Mouse (Mus musculus) stomach, embryonic 15.5 days (tissue): ENCODE measurements at regions not wholly inside any gene's neighbourhood (a gene's known extent, or its start where the extent isn't known, plus 50 kb on each side); places are given as distances from the start of the nearest gene placed in this dataset.
A peak's percentile ranks its signal among the peaks of the same experiment; 100 is the strongest.

Experiments used
- ATAC-seq: fragments of 200-750 bp; cut with Nextera tagmentation; 2 replicates; pipeline ENCODE4 v1.8.0; 2017; ENCODE audit warnings: low read depth, moderate number of reproducible peaks, moderate TSS enrichment; ENCODE audit not compliant: insufficient read depth, low FRiP score
- H3K27ac ChIP-seq: fragments of 300-500 bp; sonication (generic); 2 replicates; pipeline ENCODE4 v1.5.1; 2015; ENCODE audit warnings: mild to moderate bottlenecking, inconsistent platforms
- H3K27me3 ChIP-seq: fragments of 300-500 bp; sonication (generic); replicated peaks from 2 replicates; pipeline ENCODE4 v1.6.1; 2015; ENCODE audit warnings: inconsistent platforms
- H3K36me3 ChIP-seq: fragments of 300-500 bp; sonication (generic); 2 replicates; pipeline ENCODE4 v1.6.1; 2015; ENCODE audit warnings: inconsistent platforms
- H3K4me1 ChIP-seq: fragments of 300-500 bp; sonication (generic); 2 replicates; pipeline ENCODE4 v1.6.1; 2015; ENCODE audit warnings: inconsistent platforms
- H3K4me2 ChIP-seq: fragments of 300-500 bp; sonication (generic); 2 replicates; pipeline ENCODE4 v1.6.1; 2015; ENCODE audit warnings: mild to moderate bottlenecking, inconsistent platforms
- H3K4me3 ChIP-seq: fragments of 300-500 bp; sonication (generic); replicated peaks from 2 replicates; pipeline ENCODE4 v1.5.1; 2015; ENCODE audit warnings: inconsistent platforms
- H3K9ac ChIP-seq: fragments of 300-500 bp; sonication (generic); 2 replicates; pipeline ENCODE4 v1.6.1; 2015; ENCODE audit warnings: inconsistent platforms
- H3K9me3 ChIP-seq: fragments of 300-500 bp; sonication (generic); 2 replicates; pipeline ENCODE4 v1.6.1; 2016; ENCODE audit warnings: inconsistent platforms
- WGBS: fragments of 180-500 bp; shearing (Covaris S2); methylation state at CpG from one replicate; pipeline ENCODE4 v1.1.7; 2015; 5-methylcytosine and 5-hydroxymethylcytosine counted together

- Histone ChIP-seq H3K4me2 (no peak overlapping the region), H3K27me3 (no peaks in the 10 kb centered on the region), H3K9me3 (no peaks in the 10 kb centered on the region), H3K4me1 (no peaks in the 10 kb centered on the region), H3K4me3 (no peak overlapping the region), H3K9ac (no peak overlapping the region), H3K27ac (0 out of 2 replicates have a peak overlapping the region, but pooled peaks have one; percentile 22), H3K36me3 (no peaks in the 10 kb centered on the region)
- peak; percentile 86 for ATAC-seq
Observed at GRCm38 (mm10) chr4:7144215-7144614, 1094.6 kb downstream of the Car8 start.

GRCm38 (mm10) chr4:7143676-7144075, 1095.2 kb downstream of the Car8 start:
- no peak overlapping the region for H3K4me2 ChIP-seq
- H3K4me1 ChIP-seq, result no peaks in the 10 kb centered on the region
- no peaks in the 10 kb centered on the region for H3K27me3 ChIP-seq
- no peak overlapping the region for H3K4me3 ChIP-seq
- no peaks in the 10 kb centered on the region for H3K9me3 ChIP-seq
- H3K27ac ChIP-seq, result 0 out of 2 replicates have a peak overlapping the region, but pooled peaks have one; percentile 22
- no peaks in the 10 kb centered on the region for H3K36me3 ChIP-seq
- ATAC-seq, result no peak
- H3K9ac ChIP-seq, result no peak overlapping the region
- WGBS, result 70% methylated on average over 2 of the region's 2 CpGs

- Histone ChIP-seq H3K9ac (no peak overlapping the region), H3K4me2 (no peak overlapping the region), H3K27ac (no peak overlapping the region), H3K9me3 (no peaks in the 10 kb centered on the region), H3K36me3 (no peaks in the 10 kb centered on the region), H3K27me3 (no peaks in the 10 kb centered on the region), H3K4me1 (no peaks in the 10 kb centered on the region), H3K4me3 (no peak overlapping the region)
- 67% methylated on average over 6 of the region's 6 CpGs for WGBS
- ATAC-seq, result no peak
Observed at GRCm38 (mm10) chr4:7142781-7143180, 1096.1 kb downstream of the Car8 start.

- Histone ChIP-seq H3K27ac (no peak overlapping the region), H3K4me1 (no peaks in the 10 kb centered on the region), H3K4me2 (no peak overlapping the region), H3K9ac (no peak overlapping the region), H3K36me3 (no peaks in the 10 kb centered on the region), H3K4me3 (no peak overlapping the region), H3K27me3 (no peaks in the 10 kb centered on the region), H3K9me3 (no peaks in the 10 kb centered on the region)
- ATAC-seq, result no peak
- 38% methylated on average over 4 of the region's 4 CpGs for WGBS
Observed at GRCm38 (mm10) chr4:7112159-7112558, 1126.7 kb downstream of the Car8 start.

- Histone ChIP-seq H3K27me3 (no peaks in the 10 kb centered on the region), H3K4me3 (no peak overlapping the region), H3K9ac (no peak overlapping the region), H3K4me1 (no peaks in the 10 kb centered on the region), H3K9me3 (no peaks in the 10 kb centered on the region), H3K36me3 (no peaks in the 10 kb centered on the region), H3K4me2 (no peak overlapping the region), H3K27ac (no peak overlapping the region)
- WGBS, result 72% methylated on average over 7 of the region's 7 CpGs
- no peak for ATAC-seq
Observed at GRCm38 (mm10) chr4:7092957-7093356, 1145.9 kb downstream of the Car8 start.

- no peaks in the 10 kb centered on the region for H3K27me3 ChIP-seq
- no peaks in the 10 kb centered on the region for H3K4me1 ChIP-seq
- H3K27ac ChIP-seq, result no peak overlapping the region
- no peaks in the 10 kb centered on the region for H3K36me3 ChIP-seq
- no peak overlapping the region for H3K4me3 ChIP-seq
- H3K9me3 ChIP-seq, result no peaks in the 10 kb centered on the region
- H3K9ac ChIP-seq, result no peak overlapping the region
- ATAC-seq, result no peak
- H3K4me2 ChIP-seq, result no peak overlapping the region
Observed at GRCm38 (mm10) chr4:7091201-7091814, 1147.5 kb downstream of the Car8 start.
